Mouse (Mus musculus): ENCODE measurements at regions not wholly inside any gene's neighbourhood (a gene's known extent, or its start where the extent isn't known, plus 50 kb on each side); places are given as distances from the start of the nearest gene placed in this dataset.

DNA sequence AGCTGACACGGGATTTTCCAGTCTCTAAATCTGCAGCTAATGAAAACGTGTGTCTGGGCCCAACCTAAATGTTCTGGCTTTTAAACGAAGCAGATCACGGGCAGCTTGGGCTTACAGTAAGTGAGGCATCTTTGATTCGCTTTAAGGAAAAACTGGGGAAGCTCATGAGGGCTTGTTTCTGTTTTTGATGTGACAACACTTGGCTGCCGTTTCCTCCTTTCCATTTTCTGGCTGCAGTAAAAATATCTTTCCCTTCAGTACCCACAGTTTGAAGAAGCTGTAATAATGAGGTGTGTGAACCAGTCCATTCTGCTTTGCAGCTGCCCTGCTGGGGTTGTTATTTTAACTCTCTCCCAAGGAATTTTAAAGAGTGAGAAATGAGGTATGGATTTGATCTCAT lies 69.9 kb upstream of the Dkk2 start:
- TF ChIP-seq CTCF (conservative IDR thresholded peaks at IDR 0.05; ENCODE audit: low read length) = no peak
- TF ChIP-seq NANOG (IDR thresholded peaks at IDR 0.05; ENCODE audit: borderline replicate concordance, low read length) = no peak
